Mouse (Mus musculus): ENCODE measurements around the gene Rfpl4. TPM values are rescaled to one million over a fixed set of nuclear protein-coding genes. Genes with fewer than 3 reads are reported as not detected.

Rfpl4 gene
- polyA plus RNA-seq, 1 experiment from 2014 or later, result not detected

DNA sequence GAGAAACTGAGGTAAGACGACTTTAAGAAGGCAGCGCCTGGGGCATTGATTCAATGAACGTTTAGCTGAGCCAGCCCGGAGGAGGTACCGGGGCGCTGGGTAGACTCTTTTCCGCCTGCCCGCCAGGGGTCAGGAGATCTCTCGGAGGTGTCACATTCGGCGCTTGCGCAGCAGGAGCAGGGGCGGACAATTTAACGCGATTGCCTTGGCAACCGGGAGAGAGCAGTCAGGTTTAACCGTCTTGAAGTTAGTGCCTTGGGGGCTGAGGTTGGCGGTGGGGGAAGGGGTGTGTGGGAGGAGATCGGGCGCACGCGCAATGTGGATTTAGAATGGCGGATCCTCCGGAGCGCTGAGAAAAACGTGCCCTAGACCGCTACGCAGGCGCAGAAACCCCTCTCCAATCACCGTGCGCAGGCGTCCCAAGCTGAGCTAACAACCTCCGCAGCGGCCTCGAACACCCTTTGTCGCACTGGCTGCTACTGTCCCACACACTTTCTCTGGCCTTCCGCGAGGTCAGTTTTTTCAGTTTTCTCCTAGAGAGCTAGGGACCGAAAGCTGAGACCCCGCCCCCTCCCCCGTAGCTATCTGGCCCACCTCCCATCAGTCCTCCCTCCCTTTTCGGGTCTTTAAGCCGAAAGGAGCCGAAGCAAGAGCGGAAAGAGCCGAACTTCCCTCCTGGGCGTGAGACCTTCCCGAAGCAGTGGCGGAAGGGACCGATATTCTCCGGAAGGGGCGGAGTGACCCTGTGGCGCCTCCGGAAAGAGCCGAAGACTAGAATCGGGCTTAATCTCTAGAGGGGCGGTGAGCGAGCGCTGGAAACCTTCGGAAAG lies 55.6 kb downstream of the Rfpl4 start:
- H3K4me1 ChIP-seq (ENCODE audit: insufficient read depth), result peaks cover 36% of the 10 kb centered on the region
- H3K9me3 ChIP-seq (ENCODE audit: low read length), result no peaks in the 10 kb centered on the region
- TF ChIP-seq EP300 (IDR thresholded peaks at IDR 0.05; ENCODE audit: low read depth) (no peak), CTCF (IDR thresholded peaks at IDR 0.05; ENCODE audit: low read depth) (peak; percentile 89)

DNA sequence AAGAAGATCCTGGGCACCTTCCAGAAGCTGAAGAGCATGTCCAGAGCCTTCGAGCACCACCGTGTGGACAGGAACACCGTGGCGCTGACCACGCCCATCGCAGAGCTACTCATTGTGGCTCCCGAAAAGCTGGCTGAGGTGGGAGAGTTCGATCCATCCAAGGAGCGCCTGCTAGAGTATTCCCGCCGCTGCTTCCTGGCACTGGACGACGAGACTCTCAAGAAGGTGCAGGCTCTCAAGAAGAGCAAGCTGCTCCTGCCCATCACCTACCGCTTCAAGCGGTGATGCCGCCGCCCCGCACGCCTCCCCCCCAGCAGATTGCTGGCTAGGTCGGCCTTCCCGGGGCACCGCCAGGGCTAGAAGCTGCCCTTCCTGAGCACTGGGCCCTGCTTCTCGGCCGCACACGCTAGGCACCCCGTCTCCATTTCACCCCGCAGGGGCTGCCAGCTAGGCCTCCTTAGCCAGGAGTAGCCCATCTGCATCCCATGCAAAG lies 56.5 kb downstream of the Rfpl4 start:
- H3K9me3 ChIP-seq (ENCODE audit: low read length), result no peaks in the 10 kb centered on the region
- peak overlapping the region; percentile 98 for H3K4me2 ChIP-seq (ENCODE audit: low read depth, low read length)
- TF ChIP-seq EP300 (IDR thresholded peaks at IDR 0.05; ENCODE audit: low read depth) (no peak), CTCF (IDR thresholded peaks at IDR 0.05; ENCODE audit: low read depth) (peak; percentile 82)
- peak overlapping the region; percentile 99 for H3K9ac ChIP-seq (replicated peaks)
- peak overlapping the region; percentile 100 for H3K27ac ChIP-seq (ENCODE audit: low read depth)
- H3K27me3 ChIP-seq (ENCODE audit: insufficient read depth, low read length), result peaks cover 25% of the 10 kb centered on the region
- ATAC-seq (no peak), DNase-seq (peak; percentile 83)
- 4% methylated on average over 27 of the region's 27 CpGs for WGBS (ENCODE audit: insufficient replicate concordance)
- peaks cover 27% of the 10 kb centered on the region for H3K4me1 ChIP-seq (ENCODE audit: insufficient read depth)
- H3K36me3 ChIP-seq (replicated peaks; ENCODE audit: insufficient read depth, low read length), result no peaks in the 10 kb centered on the region
- peak overlapping the region; percentile 85 for H3K4me3 ChIP-seq (ENCODE audit: low read depth, low read length)

More for the DNA sequence above, 55.6 kb downstream of the Rfpl4 start:
- WGBS (ENCODE audit: insufficient replicate concordance), result 0% methylated on average over 55 of the region's 60 CpGs
- Histone ChIP-seq H3K27me3 (ENCODE audit: insufficient read depth, low read length) (peaks cover 16% of the 10 kb centered on the region), H3K27ac (ENCODE audit: low read depth) (peak overlapping the region; percentile 100), H3K9ac (replicated peaks) (peak overlapping the region; percentile 99), H3K4me3 (ENCODE audit: low read depth, low read length) (peak overlapping the region; percentile 85), H3K36me3 (replicated peaks; ENCODE audit: insufficient read depth, low read length) (peaks cover 4% of the 10 kb centered on the region), H3K4me2 (ENCODE audit: low read depth, low read length) (peak overlapping the region; percentile 98)
- ATAC-seq (peak; percentile 88), DNase-seq (peak; percentile 95)

Small RNA genes within 50 kb of the gene (microRNA-seq; reads per million reads assigned to microRNA genes)
- gene Gm26217, result not detected

Other genes with a start within 250 kb of the Rfpl4 start
- 8.0 and 8.3 TPM in 2 replicates for gene Isoc2b, start 246.7 kb downstream of the Rfpl4 start, polyA plus RNA-seq (2015; fragmentation: Nextera tagmentation; extraction: Ambion mirVana)
- gene Isoc2a, start 239.8 kb downstream of the Rfpl4 start, polyA plus RNA-seq (2015; fragmentation: Nextera tagmentation; extraction: Ambion mirVana), result 2.3 and 2.4 TPM in 2 replicates
- not detected in 2 replicates for gene Gm36210, start 210.4 kb downstream of the Rfpl4 start, polyA plus RNA-seq (2015; fragmentation: Nextera tagmentation; extraction: Ambion mirVana)
- gene Zfp628, start 201.7 kb downstream of the Rfpl4 start, polyA plus RNA-seq (2015; fragmentation: Nextera tagmentation; extraction: Ambion mirVana), result 0.90 and 1.0 TPM in 2 replicates
- 0.09 and 0.20 TPM in 2 replicates for gene Nat14, start 194.9 kb downstream of the Rfpl4 start, polyA plus RNA-seq (2015; fragmentation: Nextera tagmentation; extraction: Ambion mirVana)
- 0.06 TPM in 2 replicates for gene Ssc5d, start 191.2 kb downstream of the Rfpl4 start, polyA plus RNA-seq (2015; fragmentation: Nextera tagmentation; extraction: Ambion mirVana)
- 0.09 TPM in 1 of 2 replicates, not detected in the other for gene Sbk2, start 152.5 kb downstream of the Rfpl4 start, polyA plus RNA-seq (2015; fragmentation: Nextera tagmentation; extraction: Ambion mirVana)
- gene Sbk3, start 145.8 kb downstream of the Rfpl4 start, polyA plus RNA-seq (2015; fragmentation: Nextera tagmentation; extraction: Ambion mirVana), result not detected in 2 replicates
- gene Zfp579, start 120.8 kb downstream of the Rfpl4 start, polyA plus RNA-seq (2015; fragmentation: Nextera tagmentation; extraction: Ambion mirVana), result 3.2 and 4.0 TPM in 2 replicates
- 9.1 and 10.4 TPM in 2 replicates for gene Zfp524, start 102.5 kb downstream of the Rfpl4 start, polyA plus RNA-seq (2015; fragmentation: Nextera tagmentation; extraction: Ambion mirVana)
- 9.6 and 10.1 TPM in 2 replicates for gene Fiz1, start 102.3 kb downstream of the Rfpl4 start, polyA plus RNA-seq (2015; fragmentation: Nextera tagmentation; extraction: Ambion mirVana)
- 1.8 and 2.1 TPM in 2 replicates for gene Gm44973, start 101.5 kb downstream of the Rfpl4 start, polyA plus RNA-seq (2015; fragmentation: Nextera tagmentation; extraction: Ambion mirVana)
- gene Zfp865, start 96.6 kb downstream of the Rfpl4 start, polyA plus RNA-seq (2015; fragmentation: Nextera tagmentation; extraction: Ambion mirVana), result 1.2 and 1.3 TPM in 2 replicates
- gene Ccdc106, start 96.4 kb downstream of the Rfpl4 start, polyA plus RNA-seq (2015; fragmentation: Nextera tagmentation; extraction: Ambion mirVana), result 0.12 TPM in 1 of 2 replicates, not detected in the other
- gene 4632433K11Rik, start 82.8 kb downstream of the Rfpl4 start, polyA plus RNA-seq (2015; fragmentation: Nextera tagmentation; extraction: Ambion mirVana), result not detected in 2 replicates
- gene Zfp784, start 78.5 kb downstream of the Rfpl4 start, polyA plus RNA-seq (2015; fragmentation: Nextera tagmentation; extraction: Ambion mirVana), result 1.9 and 2.4 TPM in 2 replicates
- gene Zfp580, start 65.4 kb downstream of the Rfpl4 start, polyA plus RNA-seq (2015; fragmentation: Nextera tagmentation; extraction: Ambion mirVana), result 3.2 and 4.4 TPM in 2 replicates
- gene U2af2, start 54.8 kb downstream of the Rfpl4 start, polyA plus RNA-seq (2015; fragmentation: Nextera tagmentation; extraction: Ambion mirVana), result 34.7 and 36.8 TPM in 2 replicates
- gene Epn1, start 36.7 kb downstream of the Rfpl4 start, polyA plus RNA-seq (2015; fragmentation: Nextera tagmentation; extraction: Ambion mirVana), result 34.7 and 38.0 TPM in 2 replicates
- gene Rasl2-9, start 9.0 kb upstream of the Rfpl4 start, polyA plus RNA-seq (2015; fragmentation: Nextera tagmentation; extraction: Ambion mirVana), result 0.42 and 0.78 TPM in 2 replicates
- gene Vmn1r55, start 32.7 kb upstream of the Rfpl4 start, polyA plus RNA-seq (2015; fragmentation: Nextera tagmentation; extraction: Ambion mirVana), result not detected in 2 replicates
- not detected in 2 replicates for gene Vmn1r56, start 79.8 kb upstream of the Rfpl4 start, polyA plus RNA-seq (2015; fragmentation: Nextera tagmentation; extraction: Ambion mirVana)
- gene Vmn1r57, start 101.5 kb upstream of the Rfpl4 start, polyA plus RNA-seq (2015; fragmentation: Nextera tagmentation; extraction: Ambion mirVana), result not detected in 2 replicates
- gene Gm5065, start 233.6 kb upstream of the Rfpl4 start, polyA plus RNA-seq (2015; fragmentation: Nextera tagmentation; extraction: Ambion mirVana), result not detected in 2 replicates
- gene Nlrp2, start 234.1 kb upstream of the Rfpl4 start, polyA plus RNA-seq (2015; fragmentation: Nextera tagmentation; extraction: Ambion mirVana), result not detected in 2 replicates

Measured in liver, postnatal 0 days (tissue).